Mouse (Mus musculus) liver, postnatal 0 days (tissue): ENCODE data around the gene Selenop.

Source experiments
- CTCF ChIP-seq: sonication (generic); IDR thresholded peaks from 2 replicates; pipeline ENCODE4 v1.5.1; 2016; ENCODE audit warnings: antibody characterized with exemption, low read depth
- EP300 ChIP-seq: IDR thresholded peaks from 2 replicates; pipeline ENCODE4 v1.6.1; 2016; ENCODE audit warnings: antibody characterized with exemption, low read depth, mild to moderate bottlenecking

DNA sequence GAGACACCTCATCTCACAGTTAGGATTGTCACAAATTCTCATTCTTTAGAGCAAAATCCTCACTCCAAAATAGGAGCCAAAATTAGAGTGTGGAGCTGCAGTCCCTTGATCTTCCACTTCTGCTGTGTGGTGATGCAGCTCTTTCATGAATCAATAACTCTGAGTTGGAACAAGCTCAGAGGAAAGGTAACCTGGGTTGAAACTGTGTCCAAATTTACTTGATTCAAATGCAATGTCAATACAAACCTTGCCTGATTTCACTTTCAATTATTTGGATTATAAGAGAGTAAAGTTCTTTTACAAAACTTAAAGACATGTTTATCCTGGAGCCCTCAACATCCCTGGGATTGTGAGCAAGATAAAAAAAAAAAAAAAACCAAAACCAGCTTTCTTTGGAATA lies 54.7 kb downstream of the Selenop start:
- TF ChIP-seq CTCF (no peak), EP300 (no peak)
